Mouse (Mus musculus) heart, adult 9 months (tissue): ENCODE measurements at regions not wholly inside any gene's neighbourhood (a gene's known extent, or its start where the extent isn't known, plus 50 kb on each side); places are given as distances from the start of the nearest gene placed in this dataset.

Experiments used
- DNase-seq, 2 experiments: peaks; one replicate each; pipeline ENCODE4 v3.0.0; 2022; ENCODE audit warnings: low spot score in 2 of 2

DNA sequence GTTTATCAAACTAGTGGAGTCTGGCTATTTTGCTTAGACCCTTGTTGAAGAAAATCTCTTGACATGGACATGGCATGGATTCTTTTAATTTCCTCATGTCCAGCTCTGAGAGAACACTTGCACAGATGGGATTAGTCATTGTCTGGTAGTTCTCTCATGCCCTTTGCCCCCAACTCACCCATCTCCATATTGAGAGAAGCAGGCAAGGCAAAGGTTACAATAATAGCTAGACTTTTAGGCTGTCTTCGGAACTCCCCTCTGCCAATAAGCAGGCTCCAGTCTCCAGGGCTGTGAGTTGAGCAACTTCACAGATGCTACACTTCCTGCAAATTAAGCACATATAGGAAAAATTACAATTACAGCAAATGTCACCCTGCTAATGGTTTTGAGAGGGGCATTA, 558.0 kb upstream of the Alcam start:
- no peak for DNase-seq

DNA sequence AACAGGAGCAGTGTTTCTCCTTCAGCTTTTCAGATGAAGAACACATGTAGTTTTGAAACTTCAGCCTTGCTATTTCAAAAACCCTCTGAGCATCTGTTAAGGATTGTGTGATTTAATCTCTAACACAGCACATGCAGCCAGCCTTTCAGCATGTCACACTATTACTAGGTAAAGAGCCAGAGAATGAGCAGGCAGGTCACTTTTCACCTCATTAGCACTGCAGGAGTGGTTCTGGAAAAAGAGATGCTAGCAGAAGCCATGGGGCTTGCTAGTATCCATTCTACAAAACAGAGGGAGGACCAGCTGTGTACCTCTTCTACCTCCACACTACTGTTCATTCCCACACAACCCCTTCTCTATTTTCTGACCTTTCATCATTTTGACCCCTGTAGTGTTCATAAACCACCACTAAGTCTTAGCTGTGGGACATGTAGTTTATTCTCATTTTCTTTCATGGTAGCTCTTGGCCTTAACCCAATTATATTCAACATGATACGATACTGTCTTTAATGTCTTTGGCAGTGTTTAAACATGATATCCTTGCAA, 535.1 kb upstream of the Alcam start:
- DNase-seq = no peak

DNA sequence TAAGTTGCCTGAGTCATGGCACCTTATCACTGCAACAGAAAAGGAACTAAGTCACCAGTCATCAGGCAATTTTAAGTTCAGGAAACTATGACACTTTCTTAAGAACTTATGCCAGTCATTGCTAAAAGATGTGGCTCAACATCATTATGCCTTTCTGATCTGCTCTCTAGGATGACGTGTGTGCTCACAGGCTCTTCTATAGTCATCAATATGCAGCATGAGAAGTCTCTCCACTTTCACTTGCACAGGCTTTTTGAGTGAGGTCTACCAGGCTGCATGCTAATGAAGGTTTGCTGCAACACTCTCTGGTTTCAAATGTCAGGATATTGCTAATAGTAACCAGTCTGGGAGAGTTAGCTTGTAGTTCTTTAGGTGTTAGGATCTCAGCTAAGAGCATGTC, 530.5 kb upstream of the Alcam start:
- no peak for DNase-seq

DNA sequence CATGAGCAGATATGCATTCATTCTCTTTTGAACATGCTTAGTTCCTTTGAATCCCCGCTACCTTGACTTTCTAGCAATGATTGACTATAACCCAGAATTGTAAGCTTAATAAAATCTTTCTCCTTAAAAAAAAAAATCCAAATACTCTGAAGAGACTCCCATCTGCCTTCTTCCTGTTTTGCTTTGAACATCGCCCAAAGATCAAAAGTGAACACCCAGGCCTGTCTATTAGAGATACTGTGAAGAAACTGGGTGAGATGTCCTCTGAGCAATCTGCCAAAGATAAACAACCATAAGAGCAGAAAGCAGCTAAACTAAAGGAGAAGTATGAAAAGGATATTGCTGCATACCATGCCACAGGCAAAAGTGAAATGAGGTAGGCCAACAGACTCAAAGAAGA, 527.1 kb upstream of the Alcam start:
- no peak for DNase-seq

DNA sequence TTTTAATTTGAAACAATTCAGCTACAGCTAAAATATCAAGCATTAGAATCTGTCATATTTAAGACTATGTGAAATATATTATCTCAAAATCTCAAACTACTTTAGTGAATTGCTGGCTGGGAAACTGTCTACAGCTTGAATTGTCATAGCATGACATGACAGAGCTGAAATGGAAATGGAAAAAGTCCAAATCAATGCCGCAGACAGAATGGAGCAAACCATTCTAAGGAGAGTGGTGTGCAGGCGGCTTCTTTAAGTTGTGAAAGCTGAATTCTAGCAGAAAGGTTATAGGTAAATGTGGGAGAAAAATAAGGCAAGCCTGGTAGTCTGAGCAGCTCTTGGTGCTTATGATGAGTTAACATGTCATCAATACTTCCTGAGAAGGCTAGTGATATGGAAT, 518.9 kb upstream of the Alcam start:
- no peak for DNase-seq

DNA sequence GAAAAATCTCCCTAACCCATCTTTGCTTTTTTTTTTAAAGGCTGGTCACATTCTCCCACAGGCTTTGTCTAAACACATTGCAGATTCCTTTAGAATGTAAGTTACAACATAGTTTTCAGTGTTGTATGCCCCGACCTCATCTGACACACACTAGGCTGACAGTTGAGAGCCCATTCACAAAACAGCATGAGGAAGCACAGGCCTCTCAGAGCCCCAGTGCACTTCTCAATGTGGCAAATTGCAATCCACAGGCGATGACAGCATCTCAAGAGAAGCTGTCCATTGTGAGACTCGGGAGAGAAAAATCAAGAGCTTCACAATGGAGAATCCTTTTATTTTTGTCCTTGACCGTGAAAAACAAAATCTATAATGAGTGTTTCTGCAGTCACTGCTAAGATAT, 493.8 kb upstream of the Alcam start:
- DNase-seq = no peak

DNA sequence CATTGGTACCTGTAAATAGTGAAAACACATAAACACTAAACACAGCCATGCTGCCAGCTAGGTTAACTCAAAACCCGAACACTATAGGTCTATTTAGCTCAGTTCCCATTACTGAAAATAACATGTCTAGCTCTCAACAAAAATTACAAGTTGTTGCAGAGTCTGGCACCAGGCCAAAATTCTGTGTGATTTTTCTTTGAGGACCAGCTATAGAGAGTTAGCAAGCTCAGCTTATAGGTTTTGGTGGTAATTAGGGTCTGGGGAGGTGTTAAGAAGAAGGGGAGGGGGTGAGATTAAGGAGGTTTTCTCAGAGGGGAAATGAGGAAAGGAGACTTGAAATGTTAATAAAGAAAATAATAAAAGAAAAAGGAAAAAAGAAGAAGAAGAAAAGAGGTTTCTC, 480.9 kb upstream of the Alcam start:
- DNase-seq = no peak

DNA sequence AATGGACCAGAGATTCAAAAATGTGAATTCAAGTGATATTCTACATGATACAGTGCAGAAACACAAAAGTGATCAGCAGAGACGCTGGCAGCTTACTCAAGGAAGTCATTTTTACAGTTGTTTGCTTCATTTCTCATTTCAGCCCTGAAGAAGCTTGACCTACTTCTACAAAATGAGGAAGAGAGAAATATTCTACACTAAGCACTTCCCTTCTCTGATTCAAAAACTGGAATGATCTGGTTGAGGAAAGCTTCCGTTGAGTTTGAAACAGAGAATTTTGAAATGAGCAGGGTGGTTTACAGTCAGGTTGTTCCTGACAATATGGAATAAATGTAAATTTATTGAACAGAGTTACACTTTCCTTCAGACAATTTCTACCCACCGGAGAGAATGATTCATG, 478.1 kb upstream of the Alcam start:
- DNase-seq = no peak

DNA sequence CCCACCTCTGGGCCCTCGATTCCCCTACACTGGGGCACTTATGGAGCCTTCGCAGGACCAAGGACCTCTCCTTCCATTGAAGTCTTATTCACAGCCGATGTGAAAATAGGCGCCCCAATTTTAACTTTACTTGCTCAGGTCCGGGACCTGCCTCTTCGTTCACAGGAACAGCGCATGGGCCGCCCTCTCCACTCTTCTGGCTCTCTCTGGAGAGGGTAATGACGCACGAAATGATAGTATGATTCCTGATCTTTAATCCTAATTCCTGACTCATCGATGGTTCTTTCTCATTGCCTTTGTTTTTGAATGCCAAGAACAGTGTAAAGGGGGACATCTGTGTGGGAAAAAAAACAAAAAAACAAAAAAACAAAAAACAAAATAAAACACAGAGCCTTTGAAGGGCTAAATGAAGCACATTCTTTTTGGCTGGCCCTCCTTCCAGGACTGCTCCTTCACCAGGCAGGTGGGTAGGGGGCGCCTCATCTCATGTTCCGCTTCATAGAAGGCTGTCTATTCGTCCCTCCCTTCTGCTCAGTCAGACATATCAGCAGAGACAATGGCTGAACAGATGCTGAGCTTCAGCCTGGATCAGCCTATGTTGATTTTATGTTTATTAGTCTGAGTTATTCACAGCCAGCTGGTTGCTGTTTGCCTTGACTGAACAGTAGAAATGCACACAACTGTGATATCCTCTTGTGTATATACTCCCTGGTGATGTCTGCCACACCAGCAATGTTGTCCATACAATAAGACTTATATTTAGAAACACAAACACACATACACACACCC, 438.8 kb upstream of the Alcam start:
- no peak for DNase-seq

DNA sequence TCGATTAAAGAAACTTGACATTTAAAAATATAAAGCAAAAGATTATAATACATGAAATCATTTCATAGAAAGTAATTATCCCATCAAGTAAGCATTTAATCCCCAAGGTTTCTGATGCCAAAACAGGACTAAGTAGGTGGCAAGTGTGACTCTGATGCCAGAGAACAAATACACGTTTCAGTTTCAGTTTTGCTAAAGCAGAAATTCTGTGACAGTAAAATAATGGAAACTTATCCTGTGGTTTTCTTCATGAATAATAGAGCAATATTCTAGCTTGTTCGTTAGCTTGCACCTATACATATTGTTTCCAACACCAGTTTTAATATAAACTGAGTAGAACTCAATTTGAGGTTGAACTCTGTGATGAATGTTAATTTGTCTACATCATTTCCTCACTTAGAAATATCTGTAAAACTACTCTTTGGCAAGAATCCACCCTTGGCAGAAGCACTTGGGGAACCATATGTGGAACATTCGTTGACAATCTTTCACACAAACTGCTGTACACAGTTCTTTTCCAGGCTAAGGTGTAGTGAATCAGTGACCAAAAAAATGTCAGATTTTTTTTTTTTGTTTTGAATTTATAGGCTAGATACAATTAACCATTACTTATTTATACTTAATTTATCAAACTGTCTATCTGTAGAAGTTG, 425.7 kb upstream of the Alcam start:
- DNase-seq = no peak

DNA sequence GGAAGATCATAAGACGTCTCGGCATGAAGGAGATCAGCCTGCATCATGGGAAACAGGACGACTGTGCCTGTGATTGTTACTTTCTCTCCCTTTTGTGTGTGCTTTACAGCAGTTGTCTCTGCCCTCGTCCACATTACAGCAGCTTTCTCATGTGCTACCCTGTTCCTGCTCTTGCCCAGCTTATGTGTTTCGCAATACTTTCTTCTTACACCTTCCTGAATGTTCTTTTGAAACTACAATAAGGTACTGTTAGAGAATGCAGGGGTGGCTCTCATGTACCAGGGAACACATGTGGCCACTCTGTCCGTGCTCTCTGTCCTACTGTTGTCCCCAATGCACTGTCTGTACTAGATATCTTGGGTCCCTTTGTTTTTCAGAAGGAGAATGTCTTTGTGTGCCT, 414.0 kb upstream of the Alcam start:
- DNase-seq = no peak

DNA sequence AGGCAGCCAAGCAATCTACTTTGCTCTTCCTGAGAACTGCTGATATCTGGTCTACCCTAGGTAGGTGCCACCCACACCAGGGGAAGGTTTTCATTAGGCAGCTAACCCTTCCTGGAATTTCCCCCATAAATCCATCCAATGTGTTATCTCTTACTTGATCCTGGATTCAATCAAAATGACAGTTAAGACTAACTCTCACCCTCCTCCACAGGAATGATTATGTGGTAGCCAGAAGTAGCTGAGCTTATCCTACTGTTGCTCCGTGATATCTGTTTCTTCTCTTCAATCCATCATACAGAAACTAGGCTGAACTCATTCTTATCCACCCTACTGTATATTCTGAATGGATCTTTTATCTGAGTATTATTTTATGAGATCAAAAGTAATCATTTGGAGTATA, 409.7 kb upstream of the Alcam start:
- no peak for DNase-seq

DNA sequence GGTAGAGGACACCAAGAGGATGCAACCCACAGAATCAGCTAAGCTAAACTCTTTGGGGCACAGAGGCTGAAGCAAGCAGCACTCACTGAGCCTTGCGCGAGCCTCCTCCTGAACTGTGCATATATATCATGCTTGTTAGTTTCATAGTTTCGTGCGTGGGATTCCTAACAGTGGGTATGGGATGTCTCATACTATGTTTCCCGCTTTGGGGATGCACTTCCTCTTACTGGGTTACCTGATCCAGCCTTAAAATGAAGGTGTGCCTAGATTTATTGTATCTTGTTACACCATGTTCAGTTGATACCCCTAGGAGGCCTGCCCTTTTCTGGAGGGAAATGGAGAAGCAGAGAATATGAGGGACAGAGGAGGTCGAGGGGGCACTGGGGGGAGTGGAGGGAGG, 407.4 kb upstream of the Alcam start:
- DNase-seq = no peak

DNA sequence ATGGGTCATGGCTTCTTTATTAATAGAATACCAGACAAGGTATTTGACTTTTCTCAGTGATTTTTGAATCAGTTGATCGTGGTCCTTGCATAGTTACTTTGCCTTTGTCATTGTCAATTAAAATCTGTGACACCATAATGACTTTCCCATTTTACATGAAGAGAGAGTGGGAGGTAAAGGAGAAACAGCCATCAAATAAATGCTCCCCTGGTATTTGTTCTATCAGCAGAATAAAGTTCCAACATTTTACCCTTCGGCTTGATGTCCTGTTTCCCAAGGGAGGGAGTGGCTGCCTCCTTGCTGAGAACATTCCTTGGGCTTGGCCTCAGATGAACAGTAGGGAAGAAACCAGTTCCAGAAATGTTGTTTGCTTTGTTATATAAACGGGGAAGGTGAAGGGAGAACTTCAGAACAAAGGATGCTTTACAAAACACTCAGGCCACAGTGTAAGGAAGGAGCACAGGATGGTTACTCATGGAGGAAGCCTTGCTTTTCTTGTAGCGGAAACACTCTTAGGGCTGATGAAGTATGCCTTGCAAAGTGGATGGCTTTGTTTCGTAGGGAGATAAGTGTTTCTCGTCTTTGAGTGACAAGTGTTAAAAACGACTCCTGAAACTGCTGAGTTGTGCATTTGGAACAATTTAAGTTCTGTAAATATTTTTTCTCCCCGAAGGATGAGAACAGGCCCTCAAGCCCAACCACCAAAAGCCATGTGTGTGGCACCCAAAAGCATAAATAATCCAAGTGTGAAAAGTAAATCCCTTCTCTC, 404.8 kb upstream of the Alcam start:
- DNase-seq = no peak

DNA sequence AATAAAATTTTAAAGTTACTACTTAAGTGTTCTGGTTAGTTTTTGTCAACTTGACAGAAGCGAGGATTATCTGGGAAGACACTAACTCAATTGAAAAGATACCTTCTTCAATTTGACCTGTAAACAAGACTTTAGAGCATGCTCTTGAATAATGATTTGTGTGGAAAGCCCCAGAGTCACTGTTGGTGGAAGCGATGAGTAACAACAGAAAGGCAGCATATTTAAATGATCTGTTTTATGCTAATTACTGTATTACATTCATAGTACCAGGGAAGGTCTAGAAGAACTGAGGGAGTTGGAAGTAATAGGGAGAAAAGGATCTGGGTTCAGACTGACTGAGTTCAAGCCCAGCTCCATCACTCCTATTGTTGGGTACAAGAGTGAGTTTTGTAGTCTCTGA, 397.3 kb upstream of the Alcam start:
- no peak for DNase-seq

DNA sequence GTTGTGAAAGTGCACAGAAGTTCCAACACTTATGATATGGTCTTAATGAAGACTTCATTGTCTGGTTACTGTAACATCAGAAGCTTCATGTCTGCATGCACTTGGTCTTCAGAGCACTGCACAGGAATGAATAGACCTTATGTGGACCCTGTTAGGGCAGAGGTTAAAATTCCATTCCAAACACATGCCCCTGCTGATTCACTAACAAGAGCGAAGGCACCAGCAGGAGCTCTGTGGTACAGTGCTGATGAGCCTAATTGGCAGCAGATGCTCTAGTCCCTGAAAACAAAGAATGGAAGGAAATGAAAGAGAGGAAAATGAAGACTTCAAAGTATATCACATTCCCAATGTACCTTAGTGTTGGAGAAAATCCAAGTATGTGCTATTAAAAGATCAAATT, 365.1 kb upstream of the Alcam start:
- no peak for DNase-seq

DNA sequence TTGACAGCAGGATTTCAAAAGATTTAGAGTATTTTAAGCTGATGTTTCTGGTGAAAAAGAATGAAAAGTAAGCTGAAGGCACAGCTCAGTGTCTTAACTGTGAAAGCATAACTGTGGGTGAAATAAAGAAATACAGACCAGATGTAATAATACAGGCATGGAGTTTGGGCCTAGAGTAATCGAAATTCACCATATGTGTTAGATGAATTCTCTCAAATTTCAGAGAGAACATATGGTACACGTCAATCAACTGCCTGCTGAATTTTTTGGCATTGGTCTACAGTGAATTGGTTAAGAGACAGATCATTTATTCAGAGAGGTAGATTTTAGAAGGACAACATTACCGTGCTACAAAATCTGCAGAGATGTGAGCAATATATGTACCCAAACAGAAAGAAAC, 357.3 kb upstream of the Alcam start:
- no peak for DNase-seq

DNA sequence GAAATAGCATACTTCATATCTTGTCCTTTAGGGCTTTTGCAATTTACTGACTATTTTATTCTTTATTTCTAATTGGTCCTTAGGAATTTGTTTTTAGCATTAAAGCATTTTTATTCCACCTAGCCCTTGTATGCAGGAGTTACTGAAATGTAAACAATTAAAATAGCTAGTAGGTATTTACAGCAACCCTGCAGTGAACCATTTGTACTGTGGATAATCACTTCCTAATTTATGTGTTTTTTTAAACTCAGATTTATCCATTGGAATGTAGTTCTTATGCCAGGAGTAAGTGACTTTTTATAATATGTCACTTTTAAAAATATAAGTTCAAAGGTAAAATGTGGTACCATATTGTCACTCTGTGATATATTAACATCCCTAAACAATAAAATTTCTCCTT, 350.5 kb upstream of the Alcam start:
- no peak for DNase-seq

DNA sequence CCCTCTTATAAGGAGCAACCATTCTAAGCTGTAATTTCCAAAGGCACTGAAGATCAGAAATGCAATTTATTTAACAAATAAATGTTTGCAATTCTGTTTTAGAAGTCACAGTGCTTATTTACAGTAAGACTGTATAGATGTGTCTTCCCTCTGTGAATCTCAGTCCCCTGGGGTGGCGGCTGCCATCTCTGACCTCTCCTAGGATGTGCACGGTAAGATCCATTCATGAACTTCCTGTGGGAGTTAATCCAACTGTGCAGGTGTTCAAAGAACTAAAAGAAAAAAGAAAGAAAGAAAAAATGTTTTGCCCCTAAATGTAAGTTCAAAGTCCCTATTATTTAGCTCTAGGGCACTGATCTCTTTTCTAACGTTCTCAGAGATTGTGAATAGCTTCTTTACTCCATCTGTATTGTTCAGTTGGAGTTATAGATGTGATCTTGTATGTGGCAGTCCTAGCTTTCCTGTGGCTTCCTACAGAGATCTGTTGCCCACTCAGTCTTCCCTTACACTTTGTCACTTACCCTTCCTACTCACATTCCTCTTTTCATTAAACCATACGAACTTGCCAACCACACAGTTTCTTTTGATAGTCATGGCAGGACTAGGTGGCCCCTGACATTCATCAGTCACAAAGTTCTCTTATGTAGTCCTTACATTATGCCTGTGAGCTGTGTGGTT, 346.0 kb upstream of the Alcam start:
- DNase-seq = no peak

DNA sequence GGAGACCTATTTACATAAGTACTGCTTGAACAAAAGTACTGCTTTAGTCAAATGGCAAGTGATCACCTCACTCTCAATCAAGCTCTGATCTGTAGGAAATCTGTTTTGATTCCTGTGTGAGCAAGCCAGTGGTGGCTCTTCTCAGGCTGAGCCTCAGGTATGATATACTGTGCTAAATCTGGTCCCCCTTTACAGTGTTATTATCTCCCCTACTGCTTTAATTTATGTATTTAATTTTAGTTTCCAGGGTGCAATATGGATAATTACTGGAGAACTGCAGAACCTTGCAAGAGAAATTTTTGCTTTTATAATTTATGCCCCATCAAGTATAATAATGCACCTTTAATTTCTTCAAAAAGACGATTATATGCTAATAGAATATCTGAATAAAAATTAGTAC, 341.3 kb upstream of the Alcam start:
- DNase-seq = no peak

DNA sequence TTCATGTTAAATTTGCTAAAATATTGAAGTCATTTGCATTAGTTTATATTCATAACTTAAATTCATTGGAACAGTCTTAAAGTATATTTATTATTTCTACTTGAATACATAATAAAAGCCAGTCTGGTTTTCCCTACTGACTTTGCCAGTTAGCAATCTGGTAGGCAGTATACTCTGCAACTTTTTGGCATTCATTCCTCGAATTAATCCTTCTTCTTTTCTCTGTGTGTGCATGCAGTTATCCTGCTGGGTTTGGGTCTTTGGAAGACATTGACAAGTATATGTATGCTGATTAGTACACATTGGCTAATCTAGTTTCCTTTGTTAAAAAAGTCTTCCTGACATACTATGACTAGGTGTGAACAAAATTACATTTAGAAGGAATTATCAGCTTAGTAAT, 336.1 kb upstream of the Alcam start:
- no peak for DNase-seq

DNA sequence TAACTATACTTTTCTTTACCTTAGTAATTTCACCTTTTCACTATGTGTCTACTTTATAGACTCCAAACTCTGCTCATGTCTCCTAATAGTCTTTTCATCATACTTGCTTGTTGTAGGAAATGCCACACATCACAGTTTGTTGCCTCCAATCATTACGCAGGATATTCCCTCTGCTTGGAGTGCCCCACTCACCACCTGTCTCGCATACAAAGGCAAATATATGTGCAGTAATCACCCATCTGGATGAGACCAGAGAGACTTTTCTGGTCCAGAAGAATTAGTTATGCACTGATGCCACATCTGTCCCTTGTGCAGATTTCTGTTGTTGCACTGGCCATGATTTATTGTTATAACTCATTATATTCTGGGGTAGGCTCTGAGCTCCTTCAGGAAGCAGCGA, 293.9 kb upstream of the Alcam start:
- DNase-seq = no peak
